Mouse (Mus musculus) neural tube, embryonic 13.5 days (tissue): ENCODE results near the gene Wnk1. TPM values are rescaled to one million over a fixed set of nuclear protein-coding genes. Genes with fewer than 3 reads are reported as not detected.

ENCODE experiments used
- microRNA counts: library from miRNA; unstranded; fragments of <30 nt; microRNA quantifications from one replicate; lab custom pipeline; 2016
- microRNA-seq: library from miRNA; unstranded; fragments of <30 nt; microRNA quantifications from one replicate; pipeline ENCODE4, GENCODE M21; 2016
- polyA plus RNA-seq: library from polyadenylated mRNA; unstranded; fragments of >200 nt; fragmentation: Nextera tagmentation; extraction: Ambion mirVana; gene quantifications from 2 replicates; pipeline ENCODE4 v1.2.1, GENCODE M21; 2015

Gene Wnk1
- polyA plus RNA-seq, 1 experiment from 2014 or later, result 51.0 TPM

MicroRNAs encoded within 50 kb of the gene (microRNA counts, 519-probe panel; counts per million panel counts)
- microRNA mmu-miR-706 (lab: Ali Mortazavi, UCI), result not detected

Small RNA genes lying within 50 kb of the gene (microRNA-seq; reads per million reads assigned to microRNA genes)
- gene Mir706, result not detected

Other genes with a start within 250 kb of the Wnk1 start
- gene Erc1, start 190.5 kb downstream of the Wnk1 start, polyA plus RNA-seq, result 38.1 and 42.0 TPM in 2 replicates
- gene Rad52, start 136.0 kb downstream of the Wnk1 start, polyA plus RNA-seq, result 26.1 and 28.5 TPM in 2 replicates
- not detected in 2 replicates for gene Ninj2, start 54.7 kb upstream of the Wnk1 start, polyA plus RNA-seq